Mouse (Mus musculus) cerebellum, postnatal 4 days (tissue): ENCODE measurements around the gene B9d2.
A peak's percentile ranks its signal among the peaks of the same experiment; 100 is the strongest.

Source experiments
- DNase-seq, 2 experiments: peaks; one replicate each; pipeline ENCODE4 v3.0.0; 2022; ENCODE audit warnings: low spot score in 2 of 2, mixed read lengths in 1 of 2

The B9d2 gene

GRCm38 (mm10) chr7:25674719-25675300, 5.8 kb upstream of the B9d2 start, which contains the start of gene Tmem91:
Gene Tmem91 (minus strand): TSS chr7:25675166.
- peak in 1 of 2 experiments; percentile 23 for DNase-seq

DNA sequence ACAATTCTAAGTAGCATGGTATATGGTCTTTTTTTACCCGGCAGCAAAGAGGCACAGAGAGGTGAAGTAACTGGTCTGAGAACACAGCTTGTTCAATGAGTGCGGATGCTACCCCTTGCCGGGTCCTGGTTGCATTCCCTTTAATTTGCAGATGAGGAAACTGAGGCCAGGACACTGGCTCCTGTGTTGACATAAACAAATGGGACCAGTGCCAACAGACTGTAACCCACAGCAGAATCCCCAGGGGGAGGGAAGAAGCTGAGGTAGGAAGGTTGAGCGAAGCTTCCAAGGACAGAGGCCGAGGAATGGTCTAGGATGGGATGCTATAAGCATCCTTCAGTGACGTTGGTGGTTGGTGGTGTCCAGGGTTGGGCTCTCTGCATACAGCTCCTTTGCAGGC, 5.2 kb upstream of the B9d2 start:
- DNase-seq = no peak

GRCm38 (mm10) chr7:25676085-25676781, 4.3 kb upstream of the B9d2 start:
- DNase-seq = peak; percentile 82 to 99

- DNase-seq = no peak
Measured at GRCm38 (mm10) chr7:25677013-25677412, 3.6 kb upstream of the B9d2 start.

DNA sequence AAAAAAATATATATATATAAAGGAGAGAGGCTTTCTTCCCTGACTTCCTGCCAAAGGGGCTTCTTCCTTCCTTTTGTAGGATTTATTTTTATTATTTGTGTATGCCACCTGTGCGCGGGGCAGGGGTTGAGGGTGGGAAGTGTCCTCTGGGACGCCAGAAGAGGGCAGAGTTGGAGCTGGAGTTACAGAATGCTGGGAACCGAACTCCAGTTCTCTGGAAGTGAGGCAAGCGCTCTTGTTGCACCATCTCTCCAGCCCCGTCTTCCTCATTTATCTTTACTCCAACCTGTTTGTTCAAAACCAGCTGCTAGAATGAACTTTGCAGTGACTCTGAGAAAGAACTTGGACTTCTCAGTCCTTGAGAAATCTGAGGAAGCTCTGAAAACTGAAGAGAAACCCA, 609 bp upstream of the B9d2 start:
- no peak for DNase-seq

- no peak for DNase-seq
Measured at GRCm38 (mm10) chr7:25681341-25682231, 1.0 kb downstream of the B9d2 start.

- no peak for DNase-seq
Measured at GRCm38 (mm10) chr7:25683474-25684180, 3.0 kb downstream of the B9d2 start.

DNA sequence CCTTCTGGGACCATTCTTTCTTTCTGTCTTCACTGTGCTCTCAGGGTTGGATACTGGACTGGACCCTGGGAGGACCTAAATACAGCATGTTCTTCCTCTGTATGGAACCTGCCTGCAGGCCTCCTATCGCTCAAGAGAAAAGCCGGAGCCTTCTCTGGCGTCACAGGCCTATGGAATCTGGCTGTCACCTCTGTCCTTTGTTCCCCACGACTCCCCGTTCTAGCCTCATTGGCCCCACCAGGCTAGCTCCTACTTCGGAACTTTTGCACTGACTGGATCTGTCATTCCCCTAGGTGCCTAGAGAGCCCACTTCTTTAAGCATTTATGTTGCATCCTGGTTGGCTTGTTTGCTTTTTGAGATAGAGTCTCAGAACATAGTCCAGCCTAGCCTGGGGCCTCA, 4.1 kb downstream of the B9d2 start:
- no peak for DNase-seq

DNA sequence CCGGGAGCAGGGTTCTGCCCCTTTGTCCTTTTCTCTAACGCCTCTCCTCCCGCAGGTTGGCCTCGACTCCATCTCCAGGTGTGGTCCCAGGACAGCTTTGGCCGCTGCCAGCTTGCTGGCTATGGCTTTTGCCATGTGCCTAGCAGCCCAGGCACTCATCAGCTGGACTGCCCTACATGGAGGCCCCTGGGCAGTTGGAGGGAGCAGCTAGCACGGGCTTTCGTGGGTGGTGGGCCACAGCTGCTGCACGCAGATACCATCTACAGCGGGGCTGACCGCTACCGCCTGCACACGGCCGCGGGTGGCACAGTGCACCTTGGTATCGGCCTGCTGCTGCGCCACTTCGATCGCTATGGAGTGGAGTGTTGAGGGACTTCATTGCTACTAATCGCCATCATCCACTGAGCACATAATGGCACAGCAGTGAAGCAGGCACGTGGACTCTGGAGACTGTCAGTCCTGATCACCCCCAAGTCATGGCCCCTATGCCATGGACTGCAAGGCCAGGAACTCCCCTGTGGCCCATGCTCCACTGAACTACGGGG, 5.4 kb downstream of the B9d2 start:
- no peak for DNase-seq

DNA sequence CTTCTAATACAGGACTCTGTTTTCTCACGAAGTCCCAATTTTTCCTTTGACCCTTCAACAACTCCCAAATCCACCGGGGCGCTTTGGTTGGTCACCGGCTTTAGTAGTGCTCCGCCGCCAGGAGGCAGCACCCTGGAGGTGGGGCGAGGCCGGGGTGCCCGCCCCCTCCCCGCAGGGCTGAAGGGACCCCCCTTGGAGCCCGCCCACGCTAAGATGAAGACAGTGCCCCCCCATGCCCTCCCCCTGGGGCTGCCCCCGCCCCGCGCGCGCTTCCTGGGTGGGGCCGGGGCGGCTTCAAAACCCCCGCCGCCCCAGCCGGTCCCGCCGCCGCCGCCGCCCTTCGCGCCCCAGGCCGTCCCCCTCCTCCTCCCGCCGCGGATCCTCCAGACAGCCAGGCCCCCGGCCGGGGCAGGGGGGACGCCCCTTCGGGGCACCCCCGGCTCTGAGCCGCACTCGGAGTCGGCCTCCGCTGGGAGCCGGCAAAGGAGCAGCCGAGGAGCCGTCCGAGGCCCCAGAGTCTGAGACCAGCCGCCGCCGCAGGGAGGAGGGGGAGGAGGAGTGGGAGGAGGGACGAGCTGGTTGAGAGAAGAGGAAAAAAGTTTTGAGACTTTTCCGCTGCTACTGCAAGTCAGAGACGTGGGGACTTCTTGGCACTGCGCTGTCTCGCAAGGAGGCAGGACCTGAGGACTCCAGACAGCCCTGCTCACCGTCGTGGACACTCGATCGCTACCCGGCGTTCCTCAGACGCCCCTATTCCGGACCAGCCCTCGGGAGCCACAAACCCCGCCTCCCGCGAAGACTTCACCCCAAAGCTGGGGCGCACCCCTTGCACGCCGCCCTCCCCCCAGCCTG, 6.3 kb downstream of the B9d2 start, which contains the start of gene Tgfb1:
Tgfb1 (plus strand) TSS at position 323 of the 852 bp plus-strand sequence.
- DNase-seq = peak in 1 of 2 experiments; percentile 42

GRCm38 (mm10) chr7:25687811-25688401, 7.3 kb downstream of the B9d2 start:
- peak in 1 of 2 experiments; percentile 30 for DNase-seq

DNA sequence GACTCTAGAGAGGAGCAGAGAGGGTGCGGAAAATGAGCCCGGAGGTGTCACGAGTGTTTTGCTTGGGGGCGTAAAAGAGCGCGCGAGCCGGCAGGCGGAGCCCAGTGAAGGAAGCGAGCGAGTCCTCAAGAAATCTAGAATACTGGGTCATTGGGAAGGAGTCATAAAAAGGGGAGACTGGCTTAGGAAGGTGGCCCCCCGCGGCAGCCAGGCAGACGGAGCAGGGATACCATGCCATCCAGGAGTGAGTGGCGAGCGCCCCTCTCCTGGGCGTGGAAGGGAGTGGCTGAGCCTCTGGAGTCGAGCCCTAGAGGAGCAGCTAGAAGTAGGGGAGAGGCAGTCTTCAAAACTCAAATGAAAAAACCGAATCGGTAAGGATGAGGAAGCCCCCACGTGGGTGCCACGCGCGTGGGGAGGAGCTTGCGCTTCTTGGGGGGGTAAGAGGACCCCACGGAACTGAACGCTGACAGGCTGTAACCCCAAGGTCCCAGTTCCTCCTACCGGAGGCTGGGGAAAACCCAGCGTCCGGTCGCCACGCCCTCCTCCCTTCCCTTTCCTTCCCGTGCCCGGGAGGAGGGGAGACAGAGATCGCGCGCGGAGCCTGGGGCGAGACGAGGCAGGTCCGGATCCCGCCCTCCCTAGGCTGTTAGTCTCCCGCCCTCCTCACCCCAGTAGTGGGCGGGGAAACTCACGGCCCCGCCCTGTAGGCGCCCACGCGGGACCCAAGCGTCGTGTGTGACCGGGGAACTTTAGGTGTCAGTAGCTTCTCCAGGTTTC, 8.4 kb downstream of the B9d2 start:
- DNase-seq = no peak

GRCm38 (mm10) chr7:25689603-25690021, 9.0 kb downstream of the B9d2 start:
- no peak for DNase-seq

DNA sequence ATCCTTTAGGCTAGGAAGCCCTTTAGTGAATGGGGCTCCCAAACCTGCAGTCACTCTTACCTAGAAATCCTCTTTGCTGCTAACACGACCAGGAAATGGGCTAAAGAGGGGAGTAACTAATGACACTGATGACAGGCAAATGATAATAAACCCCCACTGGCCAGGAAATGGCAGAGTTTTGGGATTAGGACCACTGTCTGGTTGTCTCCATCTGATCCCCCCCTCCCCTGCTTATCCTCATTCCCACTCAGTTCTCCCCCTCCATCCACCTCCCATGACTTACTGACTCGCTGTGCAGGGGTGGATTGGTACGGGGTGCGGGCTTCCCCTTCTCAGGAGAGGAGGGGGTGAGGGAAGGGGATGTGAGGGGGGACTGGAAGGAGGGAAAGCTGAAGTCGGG, 9.5 kb downstream of the B9d2 start:
- DNase-seq = no peak

- DNase-seq = no peak
Measured at GRCm38 (mm10) chr7:25694104-25694503, 13.5 kb downstream of the B9d2 start.

GRCm38 (mm10) chr7:25699851-25700250, 19.3 kb downstream of the B9d2 start:
- no peak for DNase-seq

- DNase-seq = no peak
Measured at GRCm38 (mm10) chr7:25700732-25701131, 20.2 kb downstream of the B9d2 start.

GRCm38 (mm10) chr7:25702350-25702749, 21.8 kb downstream of the B9d2 start:
- DNase-seq = no peak

GRCm38 (mm10) chr7:25703793-25704494, 23.4 kb downstream of the B9d2 start:
- DNase-seq = no peak
